Mouse (Mus musculus) right cerebral cortex, postnatal 10 days (tissue): ENCODE results near the gene Rpl14.

Experiments used
- DNase-seq, 2 experiments: peaks; one replicate each; pipeline ENCODE4 v3.0.0; 2021; ENCODE audit warnings: low spot score in 2 of 2

Gene Rpl14

DNA sequence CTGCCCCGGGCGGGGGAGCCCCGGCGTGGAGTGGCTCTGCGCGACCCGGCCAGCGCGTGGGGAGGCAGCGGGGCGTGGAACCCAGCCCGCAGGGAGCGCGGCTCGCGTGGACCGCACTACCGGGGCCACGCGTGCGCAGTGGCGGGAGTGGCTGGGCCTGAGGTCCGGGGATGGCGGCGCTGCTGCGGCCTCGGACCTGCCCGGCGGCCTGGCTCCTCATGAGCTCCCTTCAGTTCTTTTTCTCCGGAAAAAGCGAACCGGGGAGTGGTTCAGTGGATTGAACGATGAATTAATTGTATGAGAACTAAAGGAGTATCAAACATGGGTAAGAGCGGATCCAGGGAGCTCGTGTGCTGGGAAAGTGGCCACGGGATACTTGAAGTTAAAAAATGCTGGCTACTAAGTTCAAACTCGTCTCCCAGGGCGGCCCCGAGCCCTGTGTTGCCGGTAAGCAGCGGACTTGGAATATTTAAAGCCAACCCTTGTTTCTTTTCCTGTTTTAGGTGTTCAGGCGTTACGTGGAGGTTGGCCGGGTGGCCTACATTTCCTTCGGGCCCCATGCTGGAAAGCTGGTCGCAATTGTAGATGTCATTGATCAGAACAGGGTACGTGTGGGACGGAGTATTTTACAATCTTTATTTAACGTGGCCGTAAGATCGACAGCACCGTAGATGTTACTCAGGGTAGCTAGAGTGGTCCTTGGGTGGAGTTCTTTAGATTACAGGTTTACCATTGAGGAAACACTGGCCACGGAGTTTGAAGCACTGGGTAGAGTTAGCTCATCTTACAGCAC, 545 bp downstream of the Rpl14 start:
- no peak for DNase-seq

DNA sequence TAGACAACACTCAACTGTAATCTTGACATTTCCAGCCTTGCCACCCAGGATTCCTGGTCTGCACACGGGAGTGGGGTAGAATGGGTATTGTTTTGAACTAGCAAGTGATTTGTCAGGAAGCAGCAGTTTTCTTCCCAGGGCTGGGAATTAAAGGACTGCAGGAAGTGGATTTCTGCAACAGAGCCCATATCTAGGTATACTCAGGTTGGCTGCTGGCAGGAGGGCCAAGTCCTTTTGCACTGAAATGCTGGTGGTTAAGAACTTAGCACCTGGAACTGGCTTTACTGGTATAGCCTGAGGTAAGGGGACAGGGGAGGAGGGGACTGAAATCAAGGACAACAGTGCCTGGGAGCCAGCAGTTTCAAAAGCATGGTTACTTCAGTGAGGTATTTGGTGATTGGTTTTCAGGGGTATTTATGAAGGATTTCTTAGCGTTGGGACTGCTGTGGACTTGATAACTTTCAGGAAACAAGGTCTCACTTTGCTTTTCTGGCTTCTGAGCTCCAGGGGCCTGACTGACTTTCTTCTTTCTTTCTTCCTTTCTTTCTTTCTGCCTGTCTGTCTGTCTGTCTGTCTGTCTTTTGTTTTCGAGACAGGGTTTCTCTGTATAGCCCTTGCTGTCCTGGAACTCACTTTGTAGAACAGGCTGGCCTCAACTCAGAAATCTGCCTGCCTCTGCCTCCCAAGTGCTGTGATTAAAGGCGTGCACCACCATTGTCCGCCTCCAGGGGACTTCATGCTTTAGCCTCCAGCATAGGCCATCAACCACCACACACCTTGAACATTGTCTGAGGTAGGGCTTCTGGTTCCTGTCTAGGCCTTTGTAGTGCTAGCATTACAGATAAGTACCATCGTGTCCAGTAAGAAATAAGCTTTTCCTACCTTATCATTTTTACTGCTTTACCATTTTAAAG, 4.8 kb downstream of the Rpl14 start:
- no peak for DNase-seq

DNA sequence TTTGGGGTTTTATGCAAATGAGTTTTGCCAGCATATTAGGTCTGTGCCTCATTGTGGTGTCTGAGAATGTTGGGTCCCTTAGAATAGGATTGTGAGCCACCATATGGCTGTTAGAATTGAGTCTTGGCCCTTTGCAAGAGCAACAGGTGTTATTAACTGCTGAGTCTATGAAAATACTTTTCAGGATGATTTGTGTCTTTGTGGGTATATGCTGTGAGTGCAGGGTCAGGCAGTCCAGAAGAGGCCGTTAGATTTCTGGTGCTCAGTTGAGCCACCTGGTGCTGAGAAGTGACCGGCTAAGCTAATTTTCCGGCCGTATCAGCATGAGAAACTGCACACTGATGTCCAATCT, 5.4 kb downstream of the Rpl14 start:
- no peak for DNase-seq

DNA sequence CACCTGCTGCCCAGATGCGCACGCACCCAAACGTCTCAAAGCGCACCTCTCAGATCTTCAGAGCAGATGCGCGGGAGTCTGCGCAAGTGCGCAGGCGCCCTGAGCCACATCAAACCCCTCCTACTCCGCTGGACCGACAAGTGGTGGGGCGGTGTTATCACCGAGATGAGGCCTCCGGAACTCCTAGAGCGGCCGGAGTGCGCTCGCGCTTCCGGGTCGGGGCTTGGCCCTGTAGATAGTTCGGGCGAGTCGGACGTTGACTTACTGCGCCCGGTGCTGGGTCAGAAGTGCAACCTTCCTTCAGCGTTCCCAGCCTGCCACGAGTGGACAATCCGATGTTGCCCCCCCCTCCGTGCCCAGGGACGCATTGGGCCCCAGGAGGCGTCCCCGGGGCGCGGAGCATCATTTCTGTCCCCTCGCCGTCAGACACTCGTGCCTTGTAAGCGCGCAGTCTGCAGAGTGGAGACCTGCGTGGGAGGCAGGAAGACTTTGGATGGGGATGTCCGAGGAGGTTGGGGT, 5.9 kb downstream of the Rpl14 start:
- peak; percentile 92 to 93 for DNase-seq

DNA sequence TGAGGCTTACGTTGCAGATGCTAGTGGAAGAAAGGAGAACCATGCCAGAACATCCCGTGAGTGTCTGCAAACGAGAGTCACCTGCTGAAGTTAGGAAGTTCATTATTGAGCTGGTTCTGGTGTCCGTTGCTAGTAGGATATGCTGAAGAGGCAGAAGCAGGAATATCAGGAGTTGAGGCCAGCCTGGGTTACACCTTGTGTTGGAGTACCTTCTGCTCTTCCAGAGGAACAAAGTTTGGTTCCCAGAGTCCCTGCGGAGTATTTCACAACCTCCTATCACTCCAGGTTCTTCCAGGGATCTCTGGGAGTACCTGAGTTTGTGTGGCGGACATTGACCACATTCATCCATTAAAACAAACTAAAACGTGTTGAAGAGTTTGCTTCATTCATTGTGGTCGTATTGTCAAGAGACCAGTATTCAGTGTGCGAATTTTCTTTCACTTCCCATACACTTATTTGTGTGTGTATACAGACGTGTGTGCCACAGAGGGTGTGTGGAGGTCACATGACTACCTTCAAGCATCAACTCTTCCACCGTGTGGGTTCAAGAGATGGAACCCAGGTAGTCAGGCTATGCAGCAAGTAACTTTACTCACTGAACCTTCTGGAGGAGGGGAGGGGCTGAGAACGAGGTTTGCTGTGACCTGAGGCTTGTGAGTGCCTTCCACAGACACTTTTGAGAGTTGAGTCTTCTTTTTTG, 6.6 kb downstream of the Rpl14 start:
- no peak for DNase-seq

DNA sequence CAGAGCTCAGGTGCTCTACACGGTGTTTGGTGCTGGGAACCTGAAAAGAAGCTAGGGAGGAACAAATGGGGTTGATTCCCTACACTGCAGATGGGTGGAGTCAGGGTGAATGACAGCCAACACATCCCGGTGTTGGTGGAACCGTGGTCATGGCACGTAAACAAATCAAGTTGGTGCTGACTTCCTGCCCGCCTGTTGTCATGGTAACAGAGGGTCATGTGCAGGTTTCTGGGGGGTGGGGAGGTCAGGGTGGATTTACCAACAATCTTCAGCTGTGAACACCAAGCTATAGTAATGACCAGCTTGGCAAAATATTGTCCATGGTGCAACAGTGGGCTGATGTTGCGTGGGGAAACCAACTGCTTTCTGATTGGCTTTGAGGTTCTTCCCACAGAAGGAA, 7.5 kb downstream of the Rpl14 start:
- no peak for DNase-seq

DNA sequence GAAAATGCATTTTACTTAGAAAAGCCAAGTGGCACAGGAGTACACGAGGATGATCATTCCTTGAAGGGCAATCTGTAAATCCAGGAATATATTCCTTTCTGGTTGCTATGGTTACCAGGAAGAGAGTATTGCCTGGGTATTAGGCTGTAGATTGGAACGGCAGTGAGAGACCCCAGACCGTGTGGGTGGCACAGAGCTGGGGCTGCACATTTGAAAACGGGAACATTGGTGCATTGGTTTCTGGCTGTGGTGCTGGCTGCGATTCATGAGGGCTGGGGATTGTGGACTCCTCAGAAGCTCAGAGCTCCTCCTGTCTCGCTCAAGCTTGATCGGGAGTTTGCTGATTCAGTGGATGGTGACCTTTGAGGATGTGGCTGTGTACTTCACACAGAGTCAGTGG, 8.6 kb downstream of the Rpl14 start:
- DNase-seq: peak; percentile 56 to 57

DNA sequence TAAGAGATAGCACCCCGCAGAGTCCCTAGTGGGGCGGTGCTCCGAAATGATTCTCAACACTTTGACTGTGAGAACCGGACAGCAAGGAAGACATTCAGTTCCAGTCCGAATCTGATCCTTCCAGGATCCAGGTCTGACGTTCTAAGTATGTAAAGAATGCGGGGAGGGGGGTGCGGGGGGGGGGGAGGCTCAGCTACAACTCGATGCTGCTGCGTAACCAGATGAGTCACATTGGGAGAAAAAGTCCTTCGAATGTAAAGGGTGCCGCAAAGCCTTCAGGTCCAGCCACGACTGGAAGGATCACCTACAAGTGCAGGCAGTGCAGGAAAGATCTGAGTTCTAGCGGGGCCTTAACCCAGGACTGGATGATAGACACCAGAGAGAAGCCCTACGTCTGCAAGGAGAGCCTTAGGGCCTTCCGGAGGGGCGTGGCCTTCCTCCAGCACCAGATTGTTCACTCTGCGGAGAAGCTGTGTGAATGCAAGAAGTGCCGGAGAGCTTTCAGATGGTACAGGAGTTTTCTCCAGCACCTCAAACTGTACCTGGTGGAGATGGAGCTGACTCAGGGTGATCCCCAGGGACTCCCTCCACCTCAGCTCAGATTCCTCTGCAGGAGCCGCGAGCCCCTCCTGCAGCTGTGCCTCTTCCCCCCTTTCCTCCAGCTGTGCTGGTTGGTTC, 10.8 kb downstream of the Rpl14 start:
- DNase-seq: peak in 1 of 2 experiments; percentile 60

DNA sequence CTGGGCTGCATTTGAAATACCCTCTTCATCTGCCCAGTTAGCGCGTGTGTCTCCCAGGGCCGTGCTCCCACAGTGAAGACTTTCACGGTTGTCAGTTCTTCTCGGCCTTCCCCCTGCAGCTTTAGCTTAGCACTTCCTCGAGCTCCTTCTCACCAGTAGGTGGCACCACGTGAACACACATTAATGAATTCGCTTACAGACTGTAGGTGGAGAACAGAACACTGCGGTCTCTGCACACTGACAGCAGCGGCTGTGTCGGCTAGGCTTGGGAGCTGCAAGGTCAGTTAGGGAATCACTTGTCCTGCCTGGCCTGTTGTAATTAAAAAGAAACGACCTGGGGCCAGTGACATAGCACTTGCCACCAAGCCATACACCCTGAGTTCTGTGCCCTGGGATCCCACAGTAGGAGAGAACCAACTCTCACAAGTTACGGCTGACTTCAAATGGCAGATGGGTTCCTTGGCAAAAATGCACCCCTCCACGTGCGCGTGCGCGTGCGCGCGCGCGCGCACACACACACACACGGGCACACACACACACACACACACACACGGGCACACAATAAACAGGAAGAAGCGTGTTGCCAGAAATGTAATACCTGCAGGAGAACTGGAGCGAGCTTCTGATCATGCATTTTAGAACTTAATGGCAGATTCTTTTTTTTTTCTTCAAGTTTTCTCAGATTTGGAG, 11.5 kb downstream of the Rpl14 start:
- peak; percentile 92 to 93 for DNase-seq

DNA sequence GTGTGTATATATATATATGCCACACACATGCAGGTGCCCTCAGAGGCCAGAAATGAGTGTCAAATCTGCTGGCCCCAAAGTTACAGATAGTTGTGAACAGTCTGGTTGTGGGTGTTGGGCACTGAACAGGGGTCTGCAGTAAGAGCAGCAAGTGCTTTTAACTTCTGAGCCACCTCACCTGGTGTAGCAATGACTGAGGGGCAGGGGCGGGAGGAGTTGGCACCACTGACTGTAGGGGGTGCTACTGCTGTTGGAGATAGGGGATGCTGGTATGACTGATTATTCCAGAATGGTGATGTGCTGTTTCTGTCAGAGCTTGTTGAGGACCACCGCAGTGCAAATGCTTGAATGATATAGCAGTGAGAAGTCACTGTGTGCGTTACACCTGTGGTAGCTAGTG, 12.1 kb downstream of the Rpl14 start:
- DNase-seq: no peak

DNA sequence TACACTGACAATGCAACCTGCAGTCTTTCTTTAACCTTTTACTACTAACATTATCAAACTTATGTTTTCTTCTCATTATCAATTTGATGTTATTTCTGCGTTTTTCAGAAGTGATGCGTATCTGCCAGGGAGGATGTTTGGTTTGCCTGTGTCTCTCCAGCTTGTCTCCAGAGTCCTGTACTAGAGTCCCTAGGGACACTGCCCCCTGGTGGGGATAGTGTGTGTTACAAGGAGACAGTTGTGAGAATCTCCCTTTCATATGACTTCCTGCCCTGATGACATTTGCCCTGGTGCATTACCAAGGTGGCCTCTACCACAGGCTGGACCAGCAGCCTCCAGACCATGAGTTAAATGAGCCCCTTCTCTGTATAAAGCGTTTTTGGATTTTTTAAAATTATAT, 15.3 kb downstream of the Rpl14 start:
- DNase-seq: peak; percentile 62 to 79

DNA sequence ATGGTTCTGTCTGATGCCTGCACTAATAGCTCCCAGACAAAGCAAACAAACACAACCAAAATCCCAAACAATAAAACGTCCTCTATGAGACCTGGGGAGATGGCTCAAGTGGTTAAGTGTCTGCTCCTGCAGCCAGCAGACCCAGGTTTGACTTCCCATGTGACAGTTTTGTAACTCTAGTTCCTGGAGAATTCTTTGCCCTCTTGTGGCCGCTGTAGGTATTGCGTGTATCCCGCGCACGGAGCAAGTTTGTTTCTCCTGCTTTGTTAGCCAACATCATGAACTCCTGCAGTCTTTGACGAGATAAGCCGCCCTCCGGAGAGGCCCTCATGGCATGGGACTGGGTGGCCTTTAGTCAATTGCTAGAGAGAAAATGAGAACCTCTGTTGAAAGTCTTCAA, 20.2 kb downstream of the Rpl14 start:
- peak; percentile 64 to 80 for DNase-seq

DNA sequence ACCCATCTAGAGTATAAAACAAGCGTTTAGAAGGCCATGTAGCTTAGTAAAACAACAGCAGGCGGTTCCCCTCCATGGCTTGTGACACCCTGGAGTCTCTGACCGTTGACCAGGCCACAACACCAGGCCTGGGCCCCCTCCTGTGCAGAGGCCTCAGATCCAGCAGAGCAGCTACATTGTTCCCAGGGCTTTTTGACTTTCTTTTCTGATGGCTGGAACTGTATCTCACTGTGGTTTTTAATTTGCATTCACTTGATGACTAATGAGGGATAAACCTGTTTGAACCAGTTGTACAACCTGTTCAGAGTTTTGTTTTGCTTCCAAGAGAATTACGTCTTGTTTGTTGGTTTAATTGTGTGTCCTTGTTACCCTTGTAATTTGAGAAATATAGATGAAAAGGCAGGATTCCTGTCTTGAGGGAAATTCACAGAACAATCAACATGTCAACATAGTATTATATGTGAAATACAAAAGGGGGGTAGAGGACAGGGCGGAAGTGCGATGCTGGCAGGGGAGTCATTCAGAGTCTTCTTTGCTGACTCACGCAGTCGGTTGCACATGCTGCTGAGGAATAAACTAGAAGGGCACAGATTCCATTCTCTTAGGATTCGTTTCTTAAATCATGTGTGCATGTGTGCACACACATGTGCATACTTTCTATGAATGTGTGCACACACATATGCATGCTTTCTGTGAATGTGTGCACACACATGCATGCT, 22.3 kb downstream of the Rpl14 start:
- DNase-seq: no peak

DNA sequence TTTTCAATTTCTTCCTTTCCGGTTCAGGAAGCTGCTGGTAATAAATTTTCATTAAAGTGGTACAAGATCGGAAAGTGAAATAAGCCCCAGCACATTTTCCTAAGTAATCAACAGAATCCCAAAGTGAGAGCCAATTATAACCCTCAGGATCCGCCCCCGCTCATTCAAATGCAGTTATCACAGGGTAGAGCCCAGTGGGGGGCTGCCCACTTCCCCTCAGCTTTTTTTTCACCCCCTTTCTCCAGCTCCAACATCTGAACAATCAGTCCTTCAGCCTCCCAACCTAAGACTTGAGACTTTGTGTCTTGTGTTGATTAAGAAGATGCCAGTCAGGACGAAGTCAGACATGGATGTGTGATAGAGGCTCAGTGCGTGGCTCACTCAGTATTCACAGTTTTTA, 23.6 kb downstream of the Rpl14 start:
- no peak for DNase-seq

DNA sequence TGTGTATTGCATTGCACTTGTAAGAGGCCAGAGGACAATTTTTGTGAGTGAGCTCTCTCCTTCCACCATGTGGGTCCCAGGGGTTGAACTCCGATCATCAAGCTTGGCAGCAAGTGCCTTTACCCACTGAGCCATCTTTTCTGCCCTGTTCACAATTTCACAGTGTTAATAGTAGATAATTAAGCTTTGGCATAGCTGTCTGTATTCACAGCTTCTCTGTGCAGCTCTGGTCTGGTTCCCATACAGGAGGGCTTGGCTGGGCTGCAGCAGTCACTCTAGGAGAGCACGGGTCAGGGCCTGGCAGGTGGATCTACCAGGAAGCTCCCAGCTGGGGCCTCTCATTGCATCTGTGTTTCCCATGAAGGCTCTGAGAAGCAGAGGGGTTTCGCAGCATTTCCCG, 24.1 kb downstream of the Rpl14 start:
- no peak for DNase-seq

DNA sequence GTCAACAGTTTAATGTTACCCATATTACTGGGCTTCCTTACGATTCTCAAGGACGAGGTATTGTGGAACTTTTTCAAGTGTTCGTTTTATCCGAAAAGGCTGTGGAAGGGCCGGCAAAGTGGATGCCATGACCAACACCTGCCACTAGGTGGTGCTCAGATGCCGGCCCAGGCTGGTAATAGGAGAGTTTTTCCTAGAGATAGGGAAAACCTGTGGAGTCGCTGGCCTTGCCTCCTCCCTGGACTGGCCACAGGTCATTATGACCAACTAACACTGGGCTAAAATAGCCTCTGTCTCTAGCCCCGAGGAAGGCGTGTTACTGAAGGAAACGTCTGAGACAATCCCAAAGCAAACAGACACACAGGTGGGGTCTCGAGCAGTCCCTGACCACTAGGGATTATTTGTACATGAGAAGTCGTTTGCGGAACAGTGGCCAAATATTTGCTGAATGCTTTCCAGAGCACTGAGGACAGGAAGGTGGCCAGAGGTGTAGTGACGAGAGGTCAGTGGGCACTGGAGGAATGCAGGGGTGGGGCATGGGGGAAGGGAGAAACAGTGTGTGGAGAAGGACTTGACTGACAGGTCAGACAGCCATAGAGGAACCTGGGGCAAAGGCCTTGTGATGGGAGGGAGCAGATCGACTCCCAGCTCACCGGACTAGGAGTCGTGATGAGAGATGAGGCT, 30.4 kb downstream of the Rpl14 start:
- DNase-seq: peak; percentile 71 to 83

DNA sequence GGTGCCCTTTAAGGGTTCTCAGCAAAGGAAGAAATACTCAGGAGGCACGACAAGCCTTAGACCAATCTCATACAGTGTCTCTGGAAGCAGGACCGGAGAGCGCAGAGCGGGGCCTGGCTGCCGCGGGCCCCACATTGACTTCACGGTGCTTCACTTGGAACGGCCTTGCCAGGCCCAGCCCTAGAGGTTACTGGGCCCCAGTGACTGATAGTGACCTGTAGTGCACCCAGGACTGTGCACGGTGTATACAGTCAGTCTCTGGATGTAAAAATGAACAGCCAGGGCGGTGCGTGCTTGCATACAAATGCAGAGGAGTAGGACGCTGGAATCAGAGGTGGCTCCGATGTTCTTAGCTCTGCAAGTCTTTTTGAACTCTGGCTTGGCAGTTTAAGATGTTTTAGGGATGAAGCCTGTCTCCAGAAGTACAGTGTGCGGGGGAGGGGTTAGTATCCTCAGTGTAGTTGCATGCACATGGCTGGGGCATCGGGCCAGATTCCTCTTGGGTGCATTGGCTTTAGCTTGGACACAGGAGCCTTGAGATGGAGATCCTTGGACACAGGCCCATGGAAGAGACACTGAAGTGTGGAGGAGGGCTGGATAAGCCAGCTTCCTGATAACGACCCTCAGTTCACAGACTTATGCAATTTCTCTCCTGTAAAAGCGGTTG, 31.1 kb downstream of the Rpl14 start:
- peak; percentile 60 to 70 for DNase-seq

DNA sequence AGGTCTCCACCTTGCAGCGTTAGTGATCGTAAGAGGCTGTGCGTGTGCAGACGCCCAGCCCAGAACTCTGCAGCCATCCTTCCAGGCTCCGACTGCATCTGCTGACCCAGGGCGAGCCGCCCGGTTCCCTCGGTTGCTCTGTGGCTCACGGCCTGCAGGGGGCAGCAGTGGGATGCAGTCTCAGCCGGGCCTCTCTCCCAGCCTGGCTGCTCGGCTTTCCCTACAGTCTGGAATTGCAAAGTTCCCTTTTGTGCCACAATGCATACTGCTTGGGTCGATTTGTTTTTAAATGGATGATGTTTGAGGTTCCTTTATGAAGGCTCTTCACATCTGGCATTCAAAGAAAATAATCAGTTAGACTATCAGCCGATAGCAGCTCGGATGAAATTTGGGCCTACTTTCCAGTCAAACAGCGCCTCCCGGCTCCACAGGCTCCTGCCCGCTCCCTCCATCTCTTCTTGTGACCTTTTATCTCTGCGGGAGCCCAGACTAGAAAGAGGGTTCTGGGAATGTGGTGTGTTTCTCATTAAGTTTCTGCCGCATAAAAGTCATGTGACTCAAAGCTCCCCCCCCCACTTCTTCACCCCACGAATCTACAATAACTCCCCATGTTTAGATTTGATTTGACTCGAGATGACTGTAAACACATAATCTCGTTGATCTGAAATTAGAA, 31.7 kb downstream of the Rpl14 start:
- DNase-seq: peak; percentile 90 to 92

DNA sequence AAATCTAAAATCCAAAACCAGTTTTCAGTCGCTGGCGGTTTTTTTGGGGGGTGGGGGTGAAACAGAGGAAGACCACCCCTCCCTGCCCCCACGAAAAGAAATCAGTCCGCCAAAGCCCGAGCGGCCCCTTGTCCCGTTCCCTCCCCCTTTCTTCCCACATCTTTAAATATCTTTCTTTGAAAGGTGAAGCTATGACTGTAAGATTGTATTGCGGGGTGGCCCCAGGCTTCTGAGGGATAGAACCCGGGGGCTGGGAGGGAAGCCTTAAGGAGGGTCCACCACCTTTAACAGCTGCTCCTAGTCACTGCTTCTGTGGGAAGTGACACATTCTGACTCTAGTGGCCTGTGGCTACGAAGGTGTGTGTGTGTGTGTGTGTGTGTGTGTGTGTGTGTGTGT, 32.3 kb downstream of the Rpl14 start:
- no peak for DNase-seq
